Mouse (Mus musculus) CD8-positive naive resting alpha-beta T cell, adult 2 months (primary cell): ENCODE results near the gene Cd36.
"Not testable (repeated sequence)": the region's sequence is repeated elsewhere in the genome, so short reads cannot be mapped to it uniquely, and the experiment has no call there.

Experiments
- DNase-seq, 2 experiments: peaks; one replicate each; pipeline ENCODE4 v3.0.0; 2022; ENCODE audit warnings: low read depth in 2 of 2, low spot score in 2 of 2

Cd36 gene

DNA sequence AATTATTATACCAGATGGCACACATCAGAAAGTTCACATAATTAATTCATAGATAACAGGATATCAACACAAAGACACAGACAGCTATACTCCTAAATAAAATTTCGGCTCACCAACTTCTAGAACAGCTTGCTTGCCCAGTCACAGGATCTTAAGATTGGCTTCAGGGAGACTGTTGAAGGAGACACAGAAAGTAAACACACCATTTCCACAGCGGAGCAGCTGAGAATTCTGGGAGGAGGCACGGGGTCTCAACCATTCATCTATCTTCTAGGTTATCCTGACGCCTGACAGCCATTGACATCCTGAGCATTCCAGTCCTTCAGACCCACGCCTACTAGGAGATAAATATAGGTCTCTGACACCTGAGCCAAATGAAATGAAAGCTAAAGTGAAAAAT lies at the start of gene Cd36:
Cd36 (minus strand) TSS at position 204 of the 400 bp plus-strand sequence.
- DNase-seq = no peak

DNA sequence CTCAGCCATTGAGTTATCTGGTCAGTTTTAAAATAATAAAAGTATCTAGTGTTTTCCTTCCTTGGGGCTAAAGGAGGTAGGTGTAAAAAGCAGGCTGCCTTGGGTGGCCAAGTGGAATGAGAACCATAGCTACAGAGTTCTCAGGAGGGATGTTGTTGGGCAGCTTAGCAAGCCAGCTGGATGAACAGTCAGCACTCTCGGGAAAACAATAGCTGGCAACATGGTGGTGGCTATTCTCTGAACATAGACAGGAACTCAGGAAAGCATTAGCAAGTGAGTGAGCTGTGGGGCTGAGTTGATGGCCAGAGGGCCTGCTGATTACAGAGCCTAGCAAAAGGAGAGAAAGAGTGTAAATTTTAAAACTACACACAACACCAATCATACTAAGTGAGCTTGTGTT lies 45.9 kb upstream of the Cd36 start:
- no peak for DNase-seq

DNA sequence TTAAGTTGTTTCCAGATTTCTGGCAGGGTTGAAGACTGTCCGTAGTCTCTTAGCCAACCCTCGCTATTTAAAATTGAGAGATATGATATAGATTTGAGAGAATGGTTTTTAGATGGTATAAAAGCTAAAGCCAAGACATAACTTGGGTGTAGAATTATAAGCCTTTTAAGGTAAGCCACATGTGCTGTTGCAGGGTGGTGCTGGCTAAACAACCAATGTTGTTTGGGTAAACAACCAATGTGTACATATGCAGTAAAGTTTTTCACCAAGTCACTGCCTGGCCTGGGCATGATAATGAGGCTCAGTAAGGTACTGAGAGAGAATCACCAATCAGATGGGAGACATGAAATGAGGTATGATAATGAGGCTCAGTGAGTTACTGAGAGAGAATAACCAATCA lies 43.0 kb upstream of the Cd36 start:
- DNase-seq = not testable (repeated sequence)

DNA sequence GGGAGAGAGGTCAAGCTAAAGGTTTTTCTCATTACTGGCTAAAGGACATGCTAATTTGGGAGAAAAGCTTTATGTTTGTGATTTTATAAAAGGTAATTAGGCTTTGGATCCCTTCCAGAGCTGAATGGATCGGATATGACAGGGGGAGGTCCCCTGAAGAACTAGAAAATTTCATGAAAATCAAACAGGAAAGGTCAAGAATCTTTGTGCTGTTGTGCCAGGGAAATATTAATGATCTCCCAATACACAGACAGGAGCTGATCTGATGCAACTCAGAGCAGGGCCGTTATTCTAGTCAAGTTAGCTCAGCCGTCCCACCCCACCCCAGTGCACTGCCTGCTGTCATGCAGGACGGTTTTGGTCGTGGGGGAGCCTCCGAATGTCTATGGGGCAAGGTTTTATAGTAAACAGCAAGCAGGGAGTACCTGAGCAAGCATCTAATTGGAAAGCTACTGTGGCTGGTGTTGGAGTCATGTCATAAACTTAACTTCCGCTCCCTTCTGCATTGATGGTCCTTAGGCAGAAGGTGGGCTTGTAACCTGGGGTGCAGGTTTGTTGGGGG lies 40.5 kb upstream of the Cd36 start:
- DNase-seq = no peak

DNA sequence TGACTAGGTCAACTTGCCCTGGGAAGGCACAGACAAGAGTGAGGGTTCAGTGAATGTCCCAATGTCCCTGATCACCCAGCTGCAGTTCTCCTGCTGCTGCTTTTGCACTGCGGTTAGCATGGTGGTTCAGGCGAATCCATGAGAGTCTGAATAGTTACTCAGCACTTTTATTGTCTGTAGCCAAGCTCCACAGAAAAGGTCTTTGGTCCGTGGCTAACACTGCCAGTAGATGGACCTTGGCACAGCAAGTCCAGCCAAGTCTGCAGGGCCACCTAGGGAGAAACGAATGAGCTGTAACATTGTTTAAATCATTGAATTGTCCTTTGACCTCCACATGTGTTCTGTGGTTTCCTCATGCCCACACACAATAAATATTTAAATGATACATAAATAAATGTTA lies 39.9 kb upstream of the Cd36 start:
- DNase-seq = no peak

DNA sequence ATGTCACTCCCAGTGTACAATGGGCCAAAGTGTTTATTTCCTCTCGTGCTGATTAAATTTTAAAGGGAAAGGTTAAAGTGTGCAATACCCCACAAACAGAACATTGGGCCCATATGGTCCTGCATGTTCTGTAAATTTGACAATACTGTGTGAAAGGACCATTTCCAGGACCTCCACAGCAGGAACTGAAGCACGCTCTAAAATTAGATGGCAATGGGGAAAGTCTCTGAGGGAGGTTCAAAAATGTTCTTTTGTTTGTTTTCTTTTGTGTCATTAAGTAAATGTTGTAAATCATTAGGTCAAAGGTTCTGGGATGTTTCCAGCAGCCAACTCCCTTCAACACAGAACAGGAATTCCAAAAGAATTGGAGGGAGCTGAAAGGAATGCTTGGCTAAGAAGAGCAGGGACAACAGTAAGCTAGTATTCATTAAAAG lies 35.5 kb upstream of the Cd36 start:
- no peak for DNase-seq

DNA sequence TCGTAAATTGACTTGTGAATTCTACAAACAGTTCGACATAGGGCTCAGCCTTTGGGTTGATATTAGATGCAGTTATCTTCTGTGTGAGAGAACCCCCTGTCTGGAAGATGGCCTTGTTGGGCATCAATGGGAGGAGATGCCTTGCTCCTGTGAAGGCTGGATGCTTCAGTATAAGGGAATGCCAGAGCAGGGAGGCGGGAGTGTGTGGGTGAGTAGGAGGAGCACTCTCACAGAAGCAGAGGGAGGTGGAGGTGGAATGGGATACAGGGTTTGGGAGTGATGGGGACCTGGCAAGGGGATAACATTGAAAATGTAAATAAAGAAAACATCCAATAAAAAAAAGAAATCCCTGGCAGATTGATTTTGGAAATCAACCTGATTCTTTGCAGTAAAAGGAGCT lies 35.0 kb upstream of the Cd36 start:
- DNase-seq = no peak

DNA sequence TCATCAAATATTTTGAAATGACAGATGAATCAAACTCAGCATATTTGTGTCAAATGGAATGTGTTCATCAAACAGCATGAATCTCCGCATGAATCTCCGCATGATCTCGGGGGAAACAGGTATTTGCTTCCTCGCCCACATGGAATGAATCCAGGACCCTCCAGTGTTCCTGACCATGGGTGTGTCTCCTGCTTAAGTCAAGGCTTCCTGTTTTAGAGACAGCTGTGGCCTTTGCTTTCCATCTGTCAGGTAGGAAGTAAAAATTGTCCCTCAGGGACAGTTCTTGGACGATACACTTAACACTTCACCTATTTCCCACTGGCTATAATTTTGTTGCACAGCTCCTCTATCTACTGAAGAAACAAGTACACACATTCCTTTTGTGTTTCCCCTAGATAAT lies 30.4 kb upstream of the Cd36 start:
- no peak for DNase-seq

DNA sequence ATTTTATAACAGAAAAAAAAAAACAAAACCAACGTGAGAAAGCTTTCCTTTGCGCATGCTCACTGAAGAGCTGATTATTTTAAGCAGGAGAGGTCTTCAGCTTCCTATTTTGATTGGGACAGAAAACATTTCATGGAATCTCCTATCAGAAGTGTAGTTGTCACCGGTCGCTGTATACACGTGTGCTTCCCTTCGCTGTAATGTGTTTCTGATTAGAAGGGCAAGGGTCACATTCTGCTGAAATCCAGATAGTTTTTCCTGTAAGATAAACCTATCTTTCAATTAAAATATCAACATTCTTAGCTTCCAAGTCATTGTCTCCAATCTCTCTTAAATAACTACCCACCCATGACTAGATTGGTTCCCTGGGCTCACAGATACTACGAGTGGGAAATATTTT lies 16.2 kb upstream of the Cd36 start:
- no peak for DNase-seq

DNA sequence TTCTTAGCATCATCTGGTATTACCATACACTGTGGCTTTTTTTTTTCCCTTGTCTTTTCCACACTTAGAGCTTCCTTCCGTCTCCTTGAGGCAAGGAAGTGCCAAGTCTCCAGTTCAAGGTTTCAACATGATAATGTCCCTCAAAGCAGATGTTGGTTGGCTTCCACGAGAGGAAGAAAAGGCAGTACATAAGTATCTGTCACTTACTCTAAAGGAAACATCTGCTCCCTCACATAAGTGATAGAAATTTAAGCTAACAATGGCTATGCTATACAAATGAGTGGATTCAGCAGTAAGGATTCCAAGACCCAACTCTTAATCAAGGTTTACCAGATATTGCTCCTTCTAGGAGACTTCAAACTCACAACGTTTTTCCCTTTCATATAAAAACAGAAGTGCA lies 10.3 kb upstream of the Cd36 start:
- no peak for DNase-seq

DNA sequence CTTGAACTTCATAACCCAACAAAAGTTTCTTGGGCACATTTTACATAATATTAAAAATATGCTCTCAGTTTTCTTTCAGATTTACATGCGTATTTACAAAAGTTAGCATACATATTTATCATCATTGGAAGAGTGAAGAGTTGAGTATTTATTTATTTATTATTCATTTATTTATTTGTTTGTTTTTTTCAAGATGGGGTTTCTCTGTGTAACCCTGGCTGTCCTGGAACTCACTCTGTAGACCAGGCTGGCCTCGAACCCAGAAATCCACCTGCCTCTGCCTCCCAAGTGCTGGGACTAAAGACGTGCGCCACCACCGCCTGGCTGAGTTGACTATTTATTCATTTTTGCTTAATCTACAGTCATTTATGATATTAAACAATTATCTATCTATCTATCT lies 9.0 kb upstream of the Cd36 start:
- DNase-seq = not testable (repeated sequence)

DNA sequence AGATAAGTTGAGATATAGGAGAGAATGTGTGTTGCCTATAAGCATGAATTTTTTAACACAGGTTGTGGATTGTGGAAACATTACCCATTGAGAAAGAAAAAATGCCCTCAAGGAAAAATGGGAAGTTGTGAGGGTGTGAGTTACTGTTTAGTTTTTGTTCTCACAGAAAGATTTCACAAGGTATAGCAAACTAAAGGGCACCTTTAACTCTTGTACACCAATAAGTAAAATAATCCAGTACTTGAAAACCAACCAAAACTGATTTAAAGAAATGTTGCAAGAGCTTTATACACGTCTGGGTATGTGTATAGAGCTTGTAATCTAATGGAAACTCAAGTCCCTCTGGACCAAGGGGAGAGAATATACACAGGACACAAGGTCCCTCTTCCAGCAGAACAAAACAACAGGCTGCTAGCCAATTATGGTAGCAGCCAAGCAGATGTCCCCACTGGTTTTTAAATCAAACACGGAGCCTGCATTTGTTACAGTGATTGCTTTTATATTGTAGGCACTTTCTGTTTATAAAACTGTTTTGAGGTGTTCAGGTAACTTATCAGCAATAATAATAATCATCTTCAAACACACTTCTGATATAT lies 5.1 kb upstream of the Cd36 start:
- DNase-seq = no peak

DNA sequence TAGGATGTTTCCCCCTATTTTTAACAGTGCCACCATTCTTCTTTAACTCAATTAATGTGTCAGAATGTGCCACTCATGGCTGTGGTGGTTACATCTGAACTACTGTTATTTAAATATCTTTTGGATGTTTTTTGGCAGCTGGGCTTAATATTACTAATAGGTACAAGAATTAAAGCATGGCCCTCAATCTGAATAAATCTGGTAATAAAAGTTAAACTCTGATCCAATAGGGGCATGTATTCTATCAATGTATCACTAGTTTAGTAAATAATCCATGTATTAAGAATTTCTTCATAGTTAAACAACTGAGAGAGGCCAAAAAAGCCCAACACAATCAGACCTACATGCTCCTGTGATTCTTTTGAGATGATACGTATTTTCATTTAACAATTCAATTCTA lies 690 bp upstream of the Cd36 start:
- no peak for DNase-seq

DNA sequence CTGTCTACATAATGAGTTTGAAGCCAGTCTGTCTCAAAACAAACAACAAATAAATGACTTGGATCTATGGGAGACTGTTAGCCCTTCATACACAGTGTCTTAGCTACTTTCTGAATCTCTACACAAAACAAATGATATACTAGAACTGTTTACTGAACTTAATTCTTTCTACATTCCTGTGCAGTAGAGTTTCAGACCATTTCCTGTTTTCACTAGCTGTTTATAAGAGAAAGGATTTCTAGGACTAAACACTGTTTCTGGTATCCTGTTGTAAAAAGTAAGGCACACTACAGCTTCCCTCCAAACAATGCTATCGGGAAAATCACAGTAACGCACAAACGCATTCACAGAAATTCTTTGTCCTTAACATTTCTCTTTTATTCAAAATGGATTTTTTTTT lies 2.2 kb downstream of the Cd36 start:
- no peak for DNase-seq

DNA sequence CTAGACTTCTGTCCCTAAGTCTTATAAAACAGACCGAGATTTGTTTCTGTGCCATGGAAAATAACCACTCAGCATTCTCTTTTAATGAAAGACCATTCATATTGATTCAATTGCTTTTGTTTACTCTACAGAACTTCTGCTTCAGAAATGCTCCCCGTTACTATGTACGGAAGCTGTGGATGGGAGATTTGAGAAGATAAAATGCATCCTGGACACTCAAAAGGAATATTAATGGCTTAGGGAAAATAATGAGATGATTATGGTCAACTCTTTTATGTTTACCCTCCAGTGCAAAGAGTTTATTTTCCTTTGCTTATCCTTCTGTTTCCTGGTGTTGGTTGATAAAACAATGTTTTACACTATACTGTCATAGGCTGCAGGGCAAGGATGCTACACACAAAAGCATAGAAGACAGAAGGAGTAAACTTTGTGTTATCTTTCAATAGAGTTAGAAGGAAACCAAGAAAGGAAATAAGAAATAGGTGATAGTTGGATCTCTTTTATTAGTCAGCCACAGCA lies 5.2 kb downstream of the Cd36 start:
- DNase-seq = no peak

DNA sequence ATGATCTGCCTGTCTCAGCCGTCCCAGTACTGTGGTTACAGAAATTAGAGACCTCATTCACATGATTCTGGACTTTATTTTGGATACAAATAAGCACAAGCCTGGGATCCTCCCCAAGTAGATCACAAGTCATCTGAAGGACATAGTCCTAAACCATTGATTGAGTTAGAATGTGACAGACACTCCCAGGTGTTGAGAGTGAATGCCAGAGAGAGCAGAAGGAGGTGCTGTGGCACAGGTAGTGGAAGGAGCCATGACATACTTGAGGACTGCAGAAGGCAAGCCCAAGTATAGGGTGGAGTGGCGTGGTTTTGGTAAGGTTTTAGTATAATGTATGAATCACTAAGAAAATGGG lies 7.1 kb downstream of the Cd36 start:
- DNase-seq = no peak

DNA sequence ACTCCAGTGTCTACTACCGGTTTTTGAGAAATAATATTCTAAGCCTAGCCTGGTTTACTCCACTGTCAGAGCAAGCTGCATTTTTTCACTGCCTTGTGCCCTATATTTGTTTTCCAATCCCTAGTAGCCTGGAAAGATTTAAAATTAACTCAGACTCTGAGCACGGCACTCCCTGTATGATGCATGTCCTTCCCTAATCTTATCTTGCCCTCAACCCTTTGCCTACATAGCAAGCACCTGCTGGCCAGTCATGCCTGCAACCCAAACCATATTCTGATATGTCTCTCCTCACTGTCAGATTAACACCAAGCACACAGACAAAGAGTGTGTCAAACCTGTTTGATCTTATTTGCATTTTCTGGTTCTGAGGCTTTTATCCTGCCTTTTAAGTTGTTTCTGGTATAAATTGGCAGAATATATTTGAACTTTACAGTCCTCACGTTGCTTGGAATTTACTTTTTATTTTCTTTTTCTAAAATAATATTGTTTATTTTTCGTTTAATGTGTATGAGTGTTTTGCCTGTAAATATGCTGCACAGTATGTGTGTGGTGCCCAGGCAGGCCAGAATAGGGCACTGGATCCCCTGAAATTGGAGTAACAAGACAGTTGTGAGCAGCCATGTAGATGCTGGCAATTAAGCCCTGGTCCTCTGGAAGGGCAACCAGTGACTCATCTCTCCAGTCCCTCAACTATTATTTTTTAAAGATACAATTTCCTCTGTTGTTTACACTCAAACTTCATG lies 7.6 kb downstream of the Cd36 start:
- no peak for DNase-seq

DNA sequence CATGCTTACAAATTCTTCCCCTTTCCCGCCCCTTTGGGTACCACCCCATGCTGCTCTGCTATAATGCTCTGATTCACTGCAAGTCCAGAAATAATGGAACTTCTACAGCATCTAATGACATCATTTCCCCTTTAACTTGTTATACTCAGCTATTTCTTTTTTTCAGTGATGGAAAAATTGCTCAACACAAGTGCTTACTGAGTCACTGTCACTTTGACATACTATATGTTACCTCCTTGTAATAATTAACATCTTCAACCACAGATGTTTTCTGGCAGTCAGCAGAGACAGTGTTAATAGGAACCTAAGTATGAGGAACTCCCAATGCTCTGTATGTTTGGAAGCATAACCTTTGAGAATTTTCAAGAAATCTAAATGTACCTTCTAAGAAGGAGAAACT lies 8.7 kb downstream of the Cd36 start:
- no peak for DNase-seq

DNA sequence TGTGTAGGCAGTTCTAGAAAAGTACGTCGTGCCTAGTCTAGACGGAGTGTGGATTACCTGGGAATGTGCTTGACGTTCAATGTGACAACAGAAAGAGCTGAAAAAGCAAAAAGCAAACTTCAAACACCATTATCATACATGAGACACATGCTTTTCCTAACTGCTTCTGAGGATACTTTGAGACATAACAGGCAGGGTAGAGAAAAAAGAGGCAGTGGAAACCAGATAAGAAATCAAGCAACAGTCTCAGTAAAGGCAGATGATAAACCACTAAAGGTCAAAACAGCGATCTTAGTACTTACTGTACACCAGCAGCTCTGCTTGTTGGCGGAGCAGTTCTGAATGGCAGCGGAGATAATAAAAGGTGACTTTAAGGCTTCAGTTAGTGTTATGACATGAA lies 11.6 kb downstream of the Cd36 start:
- DNase-seq = no peak

DNA sequence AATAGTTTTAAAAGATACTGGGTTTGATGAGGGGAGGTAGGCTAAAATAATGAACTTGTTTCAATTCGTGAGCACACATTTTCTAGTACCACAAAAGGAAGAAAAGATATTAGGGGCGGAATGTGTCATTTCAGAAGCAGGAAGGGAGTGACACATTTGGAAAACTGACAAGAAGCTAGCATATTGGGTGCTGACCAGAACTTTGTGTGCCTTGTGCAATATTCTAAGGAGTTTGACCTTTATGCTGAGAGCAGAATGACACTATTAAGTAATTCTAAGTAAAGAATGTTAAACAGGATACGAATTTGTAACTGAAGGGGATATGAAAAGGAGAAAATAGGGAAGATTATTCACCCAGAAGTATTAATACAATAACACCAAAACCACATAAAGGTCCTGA lies 12.0 kb downstream of the Cd36 start:
- DNase-seq = no peak

DNA sequence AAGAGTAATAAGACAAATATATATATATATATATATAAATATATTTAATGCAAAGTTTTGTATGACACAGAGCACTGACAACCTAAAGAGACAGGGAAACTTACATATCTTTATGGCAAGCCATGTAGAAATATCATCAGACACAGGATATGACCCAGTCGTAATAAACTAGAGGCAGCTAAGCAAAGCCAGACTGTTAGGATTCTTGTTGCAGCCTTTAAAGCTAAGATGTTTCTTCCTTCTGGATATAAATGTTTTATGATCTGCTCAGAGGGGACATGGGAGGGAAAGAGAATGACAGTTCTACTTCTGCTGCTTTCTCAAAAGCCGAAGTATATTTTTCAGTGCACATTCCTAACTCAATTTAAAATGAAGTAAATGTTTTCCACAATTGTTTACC lies 14.3 kb downstream of the Cd36 start:
- DNase-seq = no peak

DNA sequence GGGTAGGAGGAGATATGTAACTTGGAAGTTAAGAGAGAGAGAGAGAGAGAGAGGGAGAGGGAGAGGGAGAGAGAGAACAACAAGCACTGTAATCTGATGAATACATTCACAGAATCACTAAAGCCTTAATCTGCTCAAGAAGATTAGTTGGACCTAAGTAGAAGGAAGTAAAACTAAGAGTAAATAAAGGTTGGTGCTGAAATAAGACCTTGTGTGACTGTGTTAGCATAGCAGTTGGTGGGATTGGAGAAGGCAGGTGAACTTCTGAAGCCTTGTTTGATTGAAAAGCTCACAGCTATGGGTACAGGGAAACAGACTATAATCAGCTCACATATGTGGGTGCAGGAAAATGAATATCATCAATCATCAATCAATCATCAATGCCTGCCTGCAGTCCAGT lies 23.2 kb downstream of the Cd36 start:
- no peak for DNase-seq

DNA sequence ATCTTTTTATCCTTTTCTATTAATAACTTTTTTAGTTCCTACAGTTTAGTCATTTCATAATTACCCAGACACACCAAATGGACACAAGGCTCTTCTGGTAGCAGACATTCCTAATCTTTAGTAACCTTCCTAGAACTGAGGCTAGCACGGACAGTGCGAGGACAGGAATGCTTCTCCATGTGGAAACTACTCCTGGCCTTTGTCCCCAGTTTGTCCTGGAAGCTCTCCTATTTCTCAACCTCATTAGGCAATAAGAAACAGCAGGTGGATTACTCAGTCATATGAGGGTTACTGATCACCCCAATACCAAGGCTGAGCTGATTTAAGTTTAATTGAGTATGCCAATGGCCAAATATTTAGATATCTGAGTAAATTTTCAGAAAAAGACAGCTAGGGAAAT lies 25.5 kb downstream of the Cd36 start:
- no peak for DNase-seq
